Mouse (Mus musculus): ENCODE results near the gene Pmvk. TPM values are rescaled to one million over a fixed set of nuclear protein-coding genes. Genes with fewer than 3 reads are reported as not detected.
"Not testable (repeated sequence)": the region's sequence is repeated elsewhere in the genome, so short reads cannot be mapped to it uniquely, and the experiment has no call there.

The Pmvk gene
- total and polyA plus RNA-seq, 3 experiments: 53.6 to 75.7 TPM; not detected in 1

DNA sequence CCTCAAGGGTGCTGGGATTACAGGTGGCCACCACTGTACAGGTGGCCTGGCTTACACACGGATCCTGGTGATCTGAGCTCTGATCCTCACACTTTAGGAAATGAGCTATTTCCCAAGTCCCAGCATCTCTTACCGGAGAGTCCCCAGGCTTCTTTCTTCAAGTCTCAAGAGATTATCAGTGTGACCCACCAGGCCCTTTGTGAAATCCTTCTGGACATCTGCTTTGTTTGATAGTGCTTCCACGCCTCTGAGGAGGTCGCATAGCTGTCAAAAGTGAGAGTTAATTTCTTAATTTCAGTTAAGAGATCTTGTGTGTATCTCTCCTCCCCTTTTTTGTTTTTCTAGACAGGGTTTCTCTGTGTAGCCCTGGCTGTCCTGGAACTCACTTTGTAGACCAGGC is 28.5 kb upstream of the Pmvk start:
- Histone ChIP-seq H3K9me3 (replicated peaks; ENCODE audit: insufficient read depth, low read length) (no peaks in the 10 kb centered on the region), H3K4me1 (ENCODE audit: control insufficient read depth in 1 of 2, insufficient read depth in 2 of 2, low read length in 2 of 2) (peaks cover 19 to 37% of the 10 kb centered on the region in 2 experiments), H3K27ac (ENCODE audit: control insufficient read depth, low read depth, low read length) (no peak overlapping the region), H3K36me3 (ENCODE audit: control insufficient read depth in 1 of 2, insufficient read depth in 2 of 2, low read length in 2 of 2) (peaks cover 9 to 36% of the 10 kb centered on the region in 2 experiments), H3K79me2 (ENCODE audit: control insufficient read depth, insufficient read depth, low read length, poor library complexity) (peaks cover 9% of the 10 kb centered on the region), H3K4me3 (ENCODE audit: control insufficient read depth in 1 of 2, insufficient read depth in 1 of 2, low read depth in 2 of 2, low read length in 2 of 2) (no peak overlapping the region), H3K27me3 (ENCODE audit: control insufficient read depth in 1 of 2, insufficient read depth in 2 of 2, low read length in 2 of 2) (no peaks in the 10 kb centered on the region), H3K9ac (ENCODE audit: control insufficient read depth, low read depth, low read length, poor library complexity, severe bottlenecking) (no peak overlapping the region)
- TF ChIP-seq GATA1 (IDR thresholded peaks at IDR 0.05; ENCODE audit: low read depth, low read length) (0 out of 2 replicates have a peak, but pooled peaks have one; percentile 9), ZC3H11A (IDR thresholded peaks at IDR 0.05; ENCODE audit: low read depth, low read length) (no peak), TAL1 (IDR thresholded peaks at IDR 0.05; ENCODE audit: low read length) (peak; percentile 50), EP300 (IDR thresholded peaks at IDR 0.05; ENCODE audit: low read depth in 1 of 2, low read length in 2 of 2) (0 out of 4 replicates have a peak, but pooled peaks of 1 of the 2 experiments have one; percentile 7)
- peak; percentile 31 for DNase-seq (ENCODE audit: low read depth, low spot score)

DNA sequence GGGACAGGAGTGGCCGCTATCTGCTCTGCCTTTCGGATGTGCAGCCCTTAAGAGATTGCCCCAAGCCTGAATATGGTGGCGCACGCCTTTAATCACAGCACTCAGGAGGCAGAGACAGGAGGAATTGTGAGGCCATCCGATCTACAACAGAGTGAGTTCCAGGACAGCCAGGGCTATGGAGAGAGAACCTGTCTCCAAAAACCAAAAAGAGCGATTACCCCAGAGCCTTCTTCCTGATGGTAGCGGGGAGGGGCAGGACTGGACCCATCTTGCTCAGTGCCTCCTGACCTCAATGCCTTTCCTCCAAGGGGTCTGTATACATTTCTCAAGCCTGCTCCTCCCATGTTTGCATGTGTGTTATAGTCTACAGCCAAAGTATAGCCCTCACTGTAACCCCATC is 25.3 kb upstream of the Pmvk start:
- Histone ChIP-seq H3K36me3 (ENCODE audit: control insufficient read depth in 1 of 2, insufficient read depth in 2 of 2, low read length in 2 of 2) (peaks cover 6 to 20% of the 10 kb centered on the region in 2 experiments), H3K79me2 (ENCODE audit: control insufficient read depth, insufficient read depth, low read length, poor library complexity) (peaks cover 14% of the 10 kb centered on the region), H3K4me1 (ENCODE audit: control insufficient read depth in 1 of 2, insufficient read depth in 2 of 2, low read length in 2 of 2) (peaks cover 13 to 16% of the 10 kb centered on the region in 2 experiments)
- not testable (repeated sequence) for H3K9me3 ChIP-seq (replicated peaks; ENCODE audit: insufficient read depth, low read length); H3K27ac ChIP-seq (ENCODE audit: control insufficient read depth, low read depth, low read length); DNase-seq (ENCODE audit: low read depth, low spot score); H3K27me3 ChIP-seq (ENCODE audit: control insufficient read depth in 1 of 2, insufficient read depth in 2 of 2, low read length in 2 of 2); H3K9ac ChIP-seq (ENCODE audit: control insufficient read depth, low read depth, low read length, poor library complexity, severe bottlenecking); H3K4me3 ChIP-seq (ENCODE audit: control insufficient read depth in 1 of 2, insufficient read depth in 1 of 2, low read depth in 2 of 2, low read length in 2 of 2)

DNA sequence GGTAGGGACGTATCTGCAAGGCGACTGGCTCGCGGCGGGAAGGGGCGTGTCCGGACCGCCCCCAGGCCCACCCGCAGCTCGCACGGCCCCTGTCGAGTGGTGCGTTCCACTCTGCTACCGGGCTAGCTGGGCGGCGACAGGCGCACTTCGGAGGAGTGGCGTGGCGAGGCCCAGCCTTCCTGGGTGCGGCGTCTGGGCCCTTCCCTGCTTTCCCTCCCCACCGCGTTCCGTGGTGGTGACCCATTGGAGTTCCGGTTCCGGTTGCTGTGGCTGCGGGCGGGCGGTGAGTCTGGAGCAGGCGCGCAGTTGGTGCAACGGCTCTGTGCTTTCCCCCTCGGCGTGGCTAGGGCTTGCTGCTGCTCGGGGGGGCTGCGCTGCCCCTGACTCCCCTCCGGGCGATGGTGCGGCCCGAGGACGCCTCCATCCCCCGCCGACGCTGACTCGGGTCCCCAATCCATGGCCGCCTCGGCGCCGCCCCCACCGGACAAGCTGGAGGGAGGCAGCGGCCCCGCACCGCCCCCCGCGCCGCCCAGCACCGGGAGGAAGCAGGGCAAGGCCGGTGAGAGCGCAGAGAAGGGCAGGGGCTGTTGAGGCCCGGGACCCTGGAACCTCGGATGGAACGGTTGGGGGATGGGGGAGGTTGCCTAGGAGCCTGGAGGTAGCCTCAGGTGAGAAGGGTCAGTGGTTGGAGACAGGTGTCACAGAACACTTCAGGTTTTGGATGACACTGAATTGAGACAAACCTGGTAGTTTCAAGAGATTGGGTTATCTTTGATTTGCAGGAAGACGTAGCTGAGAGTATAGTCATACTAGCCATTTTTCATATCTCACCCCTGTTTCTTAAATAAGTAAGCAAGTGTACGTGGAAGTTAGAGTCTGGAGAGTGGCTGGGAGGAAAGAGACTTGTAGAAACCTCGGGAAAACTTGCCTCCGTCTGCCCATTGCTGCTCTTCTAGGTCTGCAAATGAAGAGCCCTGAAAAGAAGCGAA is 23.9 kb upstream of the Pmvk start, which contains the start of gene Pygo2:
Pygo2 (plus strand) TSS at position 44 of the 989 bp plus-strand sequence.
- DNase-seq (ENCODE audit: low read depth, low spot score): peak; percentile 99
- H3K27ac ChIP-seq (ENCODE audit: control insufficient read depth, low read depth, low read length): peak within 1 kb of the TSS; percentile 64
- no peaks in the 10 kb centered on the region for H3K27me3 ChIP-seq (ENCODE audit: control insufficient read depth in 1 of 2, insufficient read depth in 2 of 2, low read length in 2 of 2)
- H3K9ac ChIP-seq (ENCODE audit: control insufficient read depth, low read depth, low read length, poor library complexity, severe bottlenecking): peak within 1 kb of the TSS; percentile 80
- H3K4me3 ChIP-seq (ENCODE audit: control insufficient read depth in 1 of 2, insufficient read depth in 1 of 2, low read depth in 2 of 2, low read length in 2 of 2): peak within 1 kb of the TSS; percentile 68 to 89
- no peaks in the 10 kb centered on the region for H3K9me3 ChIP-seq (replicated peaks; ENCODE audit: insufficient read depth, low read length)
- H3K79me2 ChIP-seq (ENCODE audit: control insufficient read depth, insufficient read depth, low read length, poor library complexity): peaks cover 14% of the 10 kb centered on the region
- H3K4me1 ChIP-seq (ENCODE audit: control insufficient read depth in 1 of 2, insufficient read depth in 2 of 2, low read length in 2 of 2): peaks cover 6 to 7% of the 10 kb centered on the region in 2 experiments
- peaks cover 0 to 10% of the 10 kb centered on the region in 2 experiments; a peak in 2 of 4 replicates for H3K36me3 ChIP-seq (ENCODE audit: control insufficient read depth in 1 of 2, insufficient read depth in 2 of 2, low read length in 2 of 2)
- TF ChIP-seq GATA1 (IDR thresholded peaks at IDR 0.05; ENCODE audit: low read depth, low read length): peak; percentile 36; the same call in 1 of the 2 replicates
- peak; percentile 87 for TF ChIP-seq ELF1 (IDR thresholded peaks at IDR 0.05; ENCODE audit: low read depth, low read length)
- TF ChIP-seq ZKSCAN1 (IDR thresholded peaks at IDR 0.05; ENCODE audit: low read depth, low read length): peak; percentile 40; the same call in 1 of the 2 replicates
- TF ChIP-seq USF1 (IDR thresholded peaks at IDR 0.05; ENCODE audit: low read depth, low read length): 0 out of 2 replicates have a peak, but pooled peaks have one; percentile 25
- TF ChIP-seq EP300 (IDR thresholded peaks at IDR 0.05; ENCODE audit: low read depth in 1 of 2, low read length in 2 of 2): peak in 1 of 2 experiments; percentile 41; a peak in 2 of 4 replicates
- peak; percentile 93 for TF ChIP-seq ZMIZ1 (IDR thresholded peaks at IDR 0.05; ENCODE audit: low read depth, low read length)
- TF ChIP-seq RCOR1 (IDR thresholded peaks at IDR 0.05; ENCODE audit: low read depth, low read length): peak; percentile 18; the same call in 1 of the 2 replicates
- TF ChIP-seq MXI1 (IDR thresholded peaks at IDR 0.05; ENCODE audit: low read depth, low read length): peak; percentile 62
- TF ChIP-seq ETS1 (IDR thresholded peaks at IDR 0.05; ENCODE audit: low read depth, low read length): peak; percentile 20; the same call in 1 of the 2 replicates
- TF ChIP-seq USF2 (IDR thresholded peaks at IDR 0.05; ENCODE audit: borderline replicate concordance in 1 of 2, insufficient read depth in 1 of 2, low read depth in 1 of 2, low read length in 2 of 2): no peak
- peak; percentile 60 for TF ChIP-seq NRF1 (IDR thresholded peaks at IDR 0.05; ENCODE audit: insufficient read depth, low read depth, low read length, poor library complexity, severe bottlenecking)
- TF ChIP-seq ZC3H11A (IDR thresholded peaks at IDR 0.05; ENCODE audit: low read depth, low read length): no peak
- no peak for TF ChIP-seq JUND (IDR thresholded peaks at IDR 0.05; ENCODE audit: low read depth, low read length)
- TF ChIP-seq POLR2AphosphoS5 (IDR thresholded peaks at IDR 0.05; ENCODE audit: borderline replicate concordance, low read depth, low read length): 0 out of 2 replicates have a peak, but pooled peaks have one; percentile 42
- peak; percentile 79 for TF ChIP-seq SIN3A (IDR thresholded peaks at IDR 0.05; ENCODE audit: low read length)
- TF ChIP-seq MYC (IDR thresholded peaks at IDR 0.05; ENCODE audit: low read depth, low read length): 0 out of 2 replicates have a peak, but pooled peaks have one; percentile 47
- TF ChIP-seq RAD21 (IDR thresholded peaks at IDR 0.05; ENCODE audit: low read depth, low read length): no peak
- peak; percentile 100 for TF ChIP-seq POLR2AphosphoS2 (IDR thresholded peaks at IDR 0.05; ENCODE audit: low read length)
- 0 out of 2 replicates have a peak, but pooled peaks have one; percentile 13 for TF ChIP-seq ZNF384 (IDR thresholded peaks at IDR 0.05; ENCODE audit: low read depth, low read length)

Data from MEL (cell line).